Mouse (Mus musculus) cerebellum, adult (tissue): ENCODE data around the gene Afg1l.

Experiments
- ATAC-seq: cut with Nextera tagmentation; 2 replicates; pipeline ENCODE4 v1.9.2; 2017; ENCODE audit warnings: mild to moderate bottlenecking, moderate library complexity, mixed read lengths; ENCODE audit not compliant: insufficient number of reproducible peaks, low FRiP score, low TSS enrichment

The Afg1l gene

DNA sequence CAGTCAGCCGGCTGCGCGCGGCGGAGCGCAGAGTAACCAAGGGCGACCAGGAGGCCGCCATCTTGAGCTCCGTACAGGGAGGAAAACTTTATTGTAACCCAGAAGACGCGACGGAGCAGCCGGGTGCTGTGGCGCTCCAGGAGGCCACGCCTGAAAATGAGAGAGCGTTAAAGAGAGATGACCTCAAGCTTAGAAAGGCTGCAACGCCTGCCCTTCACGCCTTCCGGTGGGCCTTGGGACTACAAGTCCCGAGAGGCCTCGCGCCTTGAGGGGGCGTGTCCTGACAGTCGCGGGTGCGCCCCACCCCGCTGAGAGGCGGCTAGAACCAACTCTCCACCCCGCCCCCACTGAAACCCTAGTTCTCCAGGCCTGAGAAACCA lies at the start of gene Afg1l:
Afg1l (minus strand) TSS at position 225 of the 380 bp plus-strand sequence.
- ATAC-seq = peak; percentile 94

DNA sequence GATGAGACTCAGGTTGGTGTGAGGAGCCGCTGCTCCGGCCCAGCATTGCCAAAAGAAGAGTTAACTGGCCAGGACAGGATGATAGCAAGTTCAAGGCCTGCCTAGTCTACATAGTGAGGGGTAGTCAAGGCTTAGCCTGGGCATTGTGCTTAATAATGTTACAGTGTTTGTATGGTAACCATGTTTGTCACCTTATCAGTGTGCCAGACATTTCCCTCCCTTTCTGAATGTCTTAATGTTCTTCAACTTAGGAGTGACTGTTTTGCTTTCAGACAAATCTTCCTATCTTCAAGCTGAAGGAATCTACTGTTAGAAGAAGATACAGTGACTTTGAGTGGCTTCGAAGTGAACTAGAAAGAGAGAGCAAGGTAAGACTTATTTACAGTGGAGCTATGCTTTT lies 47.3 kb upstream of the Afg1l start:
- ATAC-seq = no peak

DNA sequence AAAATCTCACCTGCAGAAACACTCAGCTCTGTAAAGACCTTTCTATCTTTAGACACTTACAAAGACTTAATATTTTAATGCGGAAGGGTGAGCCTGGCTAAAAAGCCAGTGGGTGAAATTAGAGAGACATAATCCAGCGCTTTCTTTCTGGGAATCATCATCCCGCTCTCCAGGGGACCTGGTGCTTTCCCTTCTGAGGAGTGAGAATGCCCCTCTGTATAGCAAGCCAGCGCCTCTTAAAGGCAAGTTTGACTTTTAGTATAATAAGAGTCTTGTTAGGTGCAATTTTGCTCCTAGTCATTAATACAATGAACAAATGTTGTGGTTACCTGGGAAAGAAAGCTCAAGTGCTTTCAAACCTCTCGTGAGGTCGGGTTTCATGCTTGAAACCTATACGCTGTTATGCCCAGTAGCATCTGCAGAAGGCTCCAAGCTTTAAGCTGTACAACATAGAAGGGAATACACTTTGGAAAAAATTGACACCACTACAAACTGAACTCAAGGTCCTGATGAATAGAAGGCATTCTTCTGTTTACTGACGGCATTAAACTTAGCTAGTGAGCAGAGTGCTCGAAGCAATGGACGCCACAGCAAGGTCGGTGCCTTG lies 45.3 kb upstream of the Afg1l start:
- no peak for ATAC-seq

DNA sequence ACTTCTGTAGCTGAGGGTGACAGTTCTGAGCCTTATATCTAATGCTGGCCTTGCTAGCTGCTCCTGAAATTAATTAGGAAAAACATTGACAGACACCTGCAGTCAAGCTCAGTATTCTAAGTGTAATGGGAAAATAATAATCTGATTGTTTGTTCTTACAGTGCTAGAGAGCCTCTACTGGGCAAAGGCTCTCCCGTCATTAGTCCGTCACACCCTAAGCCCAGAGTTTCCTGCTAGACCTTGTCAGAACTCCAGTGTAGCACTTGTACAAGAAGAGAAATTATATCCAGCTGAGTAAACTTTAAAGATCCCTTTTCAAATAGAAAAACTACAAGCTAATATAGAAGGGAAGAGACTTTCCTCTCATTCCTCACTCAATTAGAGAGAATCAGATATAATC lies 44.5 kb upstream of the Afg1l start:
- ATAC-seq = no peak

GRCm38 (mm10) chr10:42521315-42521981 lies 43.1 kb upstream of the Afg1l start:
- ATAC-seq = no peak

GRCm38 (mm10) chr10:42518363-42518762 lies 40.0 kb upstream of the Afg1l start:
- no peak for ATAC-seq

DNA sequence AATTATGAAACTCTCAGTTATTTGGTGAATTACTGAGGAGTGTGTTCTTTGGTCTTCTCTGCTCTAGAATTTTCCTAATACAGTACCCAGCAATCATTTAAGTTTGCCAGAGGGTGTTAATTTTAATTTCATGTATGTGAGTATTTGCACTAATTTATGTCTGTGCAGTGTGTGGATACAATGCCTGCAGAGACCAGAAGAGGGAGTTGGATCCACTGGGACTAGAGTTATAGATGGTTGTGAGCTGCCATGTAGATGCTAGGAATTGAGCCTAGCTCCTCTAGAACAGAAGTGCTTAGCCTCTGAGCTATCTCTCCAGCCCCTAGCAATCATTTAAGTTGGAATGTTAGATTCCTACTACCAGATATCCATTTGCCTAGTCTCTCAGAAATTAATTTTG lies 35.8 kb upstream of the Afg1l start:
- ATAC-seq = no peak

- ATAC-seq = no peak
Measured at GRCm38 (mm10) chr10:42511184-42512135, 33.1 kb upstream of the Afg1l start.

- ATAC-seq = no peak
Measured at GRCm38 (mm10) chr10:42510141-42510540, 31.8 kb upstream of the Afg1l start.

GRCm38 (mm10) chr10:42504096-42504710 lies 25.8 kb upstream of the Afg1l start:
- ATAC-seq = no peak

DNA sequence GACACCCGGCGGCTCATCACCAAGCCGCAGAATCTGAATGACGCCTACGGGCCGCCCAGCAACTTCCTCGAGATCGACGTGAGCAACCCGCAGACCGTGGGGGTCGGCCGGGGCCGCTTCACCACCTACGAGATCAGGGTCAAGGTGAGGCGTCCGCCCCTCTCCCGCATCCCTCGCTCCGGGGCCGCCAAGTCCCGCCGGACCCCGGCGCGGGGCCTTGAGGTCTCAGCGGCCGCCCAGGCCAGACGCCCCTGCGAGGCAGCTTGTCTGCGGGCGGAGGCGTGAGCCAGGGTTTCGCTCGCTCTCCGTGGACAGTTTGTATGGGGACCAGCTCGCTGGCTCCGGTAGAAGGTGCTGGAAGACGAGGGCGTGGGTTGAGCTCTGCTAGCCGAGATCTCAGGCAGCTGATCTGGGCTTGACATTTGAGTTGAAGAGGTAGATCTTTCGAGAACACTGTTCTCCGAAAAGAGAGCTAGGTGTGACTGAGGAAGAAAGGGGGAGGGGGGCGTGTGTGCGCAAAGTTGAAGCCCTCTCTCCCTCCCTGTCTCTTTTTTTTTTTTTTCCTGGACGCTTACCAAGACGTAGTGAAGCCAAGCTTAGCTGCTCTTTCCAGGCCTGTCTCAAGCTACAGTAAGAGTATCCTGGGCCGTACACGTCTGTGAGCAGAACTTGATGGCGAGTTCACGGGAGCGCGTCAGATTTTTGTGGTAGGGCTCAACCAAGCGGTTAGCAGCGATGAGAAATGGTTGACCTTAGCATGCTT lies 24.2 kb upstream of the Afg1l start:
- ATAC-seq = peak; percentile 45

- peak; percentile 95 for ATAC-seq
Measured at GRCm38 (mm10) chr10:42501775-42502348, 23.5 kb upstream of the Afg1l start, which contains the start of gene Snx3. Gene Snx3 (plus strand): TSS chr10:42502030.

DNA sequence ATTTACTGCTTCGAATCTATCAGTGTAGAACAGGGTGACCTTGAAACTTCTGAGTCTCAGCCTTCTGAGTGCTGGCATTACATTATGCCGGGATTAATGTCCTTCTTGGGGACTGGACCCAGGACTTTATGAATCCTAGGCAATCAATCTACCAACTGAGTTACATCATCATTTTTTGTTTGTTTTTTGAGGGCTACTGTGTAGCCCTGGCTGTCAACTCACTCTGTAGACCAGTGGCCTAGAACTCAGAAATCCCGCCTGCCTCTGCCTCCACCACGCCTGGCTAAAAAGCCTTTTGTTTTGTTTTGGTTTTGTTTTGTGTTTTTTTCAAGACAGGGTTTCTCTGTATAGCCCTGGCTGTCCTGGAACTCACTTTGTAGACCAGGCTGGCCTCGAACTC lies 22.8 kb upstream of the Afg1l start:
- ATAC-seq = no peak

DNA sequence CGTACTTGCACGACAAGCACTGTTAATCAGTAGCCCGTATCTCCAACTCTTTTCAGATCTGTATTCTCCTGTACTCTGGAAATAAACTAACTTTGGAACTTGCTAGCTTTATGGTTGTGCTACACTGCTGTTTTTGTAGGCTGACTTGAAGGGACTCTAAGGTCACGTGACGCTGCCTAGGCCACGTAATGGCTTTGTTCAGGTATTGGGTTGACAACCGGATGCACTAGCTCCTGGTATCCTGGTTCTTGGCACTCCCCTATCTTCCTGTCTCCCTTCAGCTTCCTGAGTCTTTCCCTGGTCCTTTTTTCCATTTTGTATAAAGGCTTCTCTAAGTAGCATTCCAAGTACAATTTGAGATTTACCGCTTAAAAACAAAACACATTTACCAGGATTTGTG lies 22.2 kb upstream of the Afg1l start:
- no peak for ATAC-seq

DNA sequence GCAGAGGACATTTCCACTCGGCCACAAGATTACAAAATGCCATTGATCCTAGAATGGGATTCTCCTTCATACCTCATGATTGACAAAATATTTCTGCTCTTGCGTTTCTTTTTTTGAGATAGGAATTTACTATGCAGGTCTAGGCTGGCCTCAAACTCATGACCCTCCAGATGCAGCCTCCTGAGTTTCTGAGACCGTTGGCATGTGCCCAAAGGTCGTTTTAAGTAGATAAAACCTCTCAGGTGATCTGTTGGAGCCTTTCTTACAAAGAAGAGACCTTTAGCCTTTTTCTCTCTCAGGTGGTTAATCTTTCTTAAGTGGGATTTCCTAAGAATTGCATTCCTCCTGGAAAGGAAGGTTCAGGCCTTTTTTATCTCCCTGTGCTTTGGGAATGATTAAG lies 14.6 kb upstream of the Afg1l start:
- no peak for ATAC-seq

DNA sequence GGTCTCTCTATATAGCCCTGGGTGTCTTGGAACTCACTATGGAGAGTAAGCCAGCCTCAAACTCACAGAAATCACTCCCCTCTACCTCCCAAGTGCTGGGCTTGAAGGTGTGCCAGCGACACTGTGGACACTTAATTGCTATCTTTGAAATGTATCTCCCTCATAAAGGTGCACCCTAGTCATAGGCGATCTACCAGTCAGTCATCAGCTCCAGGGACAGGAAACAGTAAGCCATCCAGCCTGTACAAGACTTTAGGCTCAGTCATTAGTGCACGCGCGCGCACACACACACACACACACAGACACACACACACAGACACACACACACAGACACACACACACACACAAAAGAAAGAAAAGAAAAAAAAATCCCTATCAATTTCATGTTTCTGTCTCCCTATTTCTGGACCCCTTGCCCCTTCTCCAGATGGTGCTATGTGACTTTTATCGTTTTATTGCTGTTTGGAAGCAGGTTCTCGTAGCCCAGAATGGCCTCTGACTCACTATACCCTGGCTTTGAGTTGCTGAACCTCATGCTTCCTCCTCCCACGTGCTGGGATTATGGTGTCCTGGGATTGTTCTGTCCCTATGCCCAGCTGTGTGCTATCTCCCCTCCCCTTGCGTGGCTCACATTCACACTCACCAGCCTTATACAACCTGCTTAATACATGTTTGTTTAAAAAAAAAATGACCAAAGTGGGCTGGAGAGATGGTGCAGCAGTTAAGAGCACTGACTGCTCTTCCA lies 13.8 kb upstream of the Afg1l start:
- no peak for ATAC-seq

DNA sequence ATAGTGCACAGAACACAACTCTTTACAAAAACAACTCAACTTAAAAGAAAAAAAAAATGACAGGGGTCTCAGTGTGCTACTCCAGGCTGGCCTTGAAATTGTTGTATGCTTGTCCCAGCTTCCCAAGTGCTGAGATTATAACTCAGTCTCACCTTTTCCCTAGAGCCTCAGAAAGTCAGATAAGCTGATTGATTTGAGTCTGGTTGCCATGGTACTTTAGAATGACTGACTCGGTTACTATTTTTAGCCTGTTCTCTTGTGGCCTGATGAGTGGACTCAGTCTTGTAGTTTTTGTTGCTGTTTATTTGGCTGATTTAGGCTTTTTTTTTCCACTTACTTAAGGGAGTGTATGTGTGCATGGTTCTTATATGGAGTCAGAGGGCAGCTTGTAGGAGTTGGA lies 12.8 kb upstream of the Afg1l start:
- no peak for ATAC-seq

DNA sequence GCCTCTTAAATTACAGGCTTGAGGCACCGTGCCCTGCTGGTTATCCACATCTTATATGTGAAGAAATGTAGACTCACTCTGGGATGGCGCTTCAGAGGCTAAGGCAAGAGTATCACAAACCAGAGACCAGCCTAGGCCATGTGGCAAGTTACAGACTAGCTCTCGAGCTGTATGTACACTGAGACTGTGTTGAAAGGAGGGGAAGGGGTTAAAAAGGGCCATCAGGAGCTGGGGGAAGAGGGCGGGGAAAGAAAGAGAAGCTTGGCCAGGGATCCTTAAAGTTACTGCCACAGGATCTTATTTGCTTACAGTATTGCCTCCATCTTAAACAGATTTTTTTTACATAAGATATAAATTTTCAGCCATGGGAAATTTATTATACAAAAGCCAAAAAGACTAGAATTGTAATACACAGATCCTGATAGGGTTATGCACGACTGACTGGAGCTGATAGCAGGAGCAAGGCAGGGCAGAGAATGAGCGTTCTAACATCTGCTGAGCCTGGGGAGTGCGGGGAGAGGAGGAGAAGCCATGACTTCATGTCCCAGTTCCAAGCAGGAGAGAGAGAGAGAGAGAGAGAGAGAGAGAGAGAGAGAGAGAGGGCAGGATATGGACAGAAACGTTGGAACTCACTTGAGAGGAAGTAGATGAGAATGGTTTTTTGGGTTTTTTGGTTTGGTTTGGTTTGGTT lies 10.4 kb upstream of the Afg1l start:
- no peak for ATAC-seq
